Mouse (Mus musculus) myocyte (in vitro differentiated cells): ENCODE results near the gene Lonrf3. TPM values are rescaled to one million over a fixed set of nuclear protein-coding genes. Genes with fewer than 3 reads are reported as not detected.

Source experiments
- H3K27me3 ChIP-seq: one replicate; pipeline ENCODE4 v1.6.1; 2011; ENCODE audit not compliant: control insufficient read depth, insufficient read depth, insufficient read length
- H3K36me3 ChIP-seq: one replicate; pipeline ENCODE4 v1.6.1; 2011; ENCODE audit not compliant: control insufficient read depth, insufficient read depth
- H3K4me2 ChIP-seq: one replicate; pipeline ENCODE4 v1.6.1; 2011; ENCODE audit warnings: low read depth, control low read depth
- H3K4me3 ChIP-seq: one replicate; pipeline ENCODE4 v1.5.1; 2011; ENCODE audit warnings: mild to moderate bottlenecking, control low read depth, moderate library complexity
- H3K79me2 ChIP-seq: one replicate; pipeline ENCODE4 v1.6.1; 2011; ENCODE audit not compliant: control insufficient read depth, insufficient read depth
- H3ac ChIP-seq: one replicate; pipeline ENCODE4 v1.6.1; 2011; ENCODE audit not compliant: control insufficient read depth, insufficient read length
- CEBPB ChIP-seq: IDR thresholded peaks from 2 replicates; pipeline ENCODE4 v1.6.1; 2011; ENCODE audit warnings: mild to moderate bottlenecking, moderate library complexity; ENCODE audit not compliant: poor library complexity, insufficient read depth, severe bottlenecking
- E2F4 ChIP-seq: IDR thresholded peaks from one replicate; pipeline ENCODE4 v1.6.1; 2011; ENCODE audit warnings: mild to moderate bottlenecking, control low read depth, moderate library complexity; ENCODE audit not compliant: insufficient read depth
- MAX ChIP-seq: IDR thresholded peaks from one replicate; pipeline ENCODE4 v1.6.1; 2011; ENCODE audit warnings: low read depth, mild to moderate bottlenecking, control low read depth
- MYOD1 ChIP-seq, 3 experiments: IDR thresholded peaks; one replicate each; pipeline ENCODE4 v1.6.1; 2011; ENCODE audit warnings: control low read depth in 2 of 3, low read depth in 2 of 3, mild to moderate bottlenecking in 2 of 3, moderate library complexity in 1 of 3; ENCODE audit not compliant: insufficient read length in 2 of 3, control insufficient read depth in 1 of 3
- MYOG ChIP-seq, 3 experiments: IDR thresholded peaks; one replicate each; pipeline ENCODE4 v1.6.1; 2011; ENCODE audit warnings: control low read depth in 2 of 3, low read depth in 2 of 3, mild to moderate bottlenecking in 2 of 3; ENCODE audit not compliant: insufficient read length in 2 of 3, control insufficient read depth in 1 of 3, insufficient read depth in 1 of 3
- POLR2A ChIP-seq: IDR thresholded peaks from one replicate; pipeline ENCODE4 v1.6.1; 2011; ENCODE audit warnings: low read depth, mild to moderate bottlenecking, control low read depth, moderate library complexity; ENCODE audit not compliant: insufficient read length
- POLR2AphosphoS2 ChIP-seq: IDR thresholded peaks from one replicate; pipeline ENCODE4 v1.6.1; 2011; ENCODE audit warnings: low read depth, control low read depth; ENCODE audit not compliant: insufficient read length
- REST ChIP-seq: IDR thresholded peaks from one replicate; pipeline ENCODE4 v1.6.1; 2011; ENCODE audit warnings: mild to moderate bottlenecking, control low read depth, moderate library complexity; ENCODE audit not compliant: insufficient read depth, insufficient read length
- SRF ChIP-seq: IDR thresholded peaks from one replicate; pipeline ENCODE4 v1.6.1; 2011; ENCODE audit warnings: low read depth; ENCODE audit not compliant: control insufficient read depth, insufficient read length
- TCF12 ChIP-seq: IDR thresholded peaks from one replicate; pipeline ENCODE4 v1.6.1; 2011; ENCODE audit warnings: mild to moderate bottlenecking, control low read depth; ENCODE audit not compliant: poor library complexity, insufficient read depth, severe bottlenecking
- TCF3 ChIP-seq: IDR thresholded peaks from one replicate; pipeline ENCODE4 v1.6.1; 2011; ENCODE audit warnings: low read depth, control low read depth; ENCODE audit not compliant: insufficient read length
- USF1 ChIP-seq: IDR thresholded peaks from one replicate; pipeline ENCODE4 v1.6.1; 2011; ENCODE audit warnings: low read depth, mild to moderate bottlenecking, control low read depth, moderate library complexity
- polyA plus RNA-seq: library from polyadenylated mRNA; unstranded; fragments of >200 nt; fragmentation: generic; extraction: Trizol; gene quantifications from one replicate; pipeline ENCODE4 v1.2.1, GENCODE M21; 2012; ENCODE audit warnings: missing spikeins

Lonrf3 gene
- polyA plus RNA-seq: 1.4 TPM

DNA sequence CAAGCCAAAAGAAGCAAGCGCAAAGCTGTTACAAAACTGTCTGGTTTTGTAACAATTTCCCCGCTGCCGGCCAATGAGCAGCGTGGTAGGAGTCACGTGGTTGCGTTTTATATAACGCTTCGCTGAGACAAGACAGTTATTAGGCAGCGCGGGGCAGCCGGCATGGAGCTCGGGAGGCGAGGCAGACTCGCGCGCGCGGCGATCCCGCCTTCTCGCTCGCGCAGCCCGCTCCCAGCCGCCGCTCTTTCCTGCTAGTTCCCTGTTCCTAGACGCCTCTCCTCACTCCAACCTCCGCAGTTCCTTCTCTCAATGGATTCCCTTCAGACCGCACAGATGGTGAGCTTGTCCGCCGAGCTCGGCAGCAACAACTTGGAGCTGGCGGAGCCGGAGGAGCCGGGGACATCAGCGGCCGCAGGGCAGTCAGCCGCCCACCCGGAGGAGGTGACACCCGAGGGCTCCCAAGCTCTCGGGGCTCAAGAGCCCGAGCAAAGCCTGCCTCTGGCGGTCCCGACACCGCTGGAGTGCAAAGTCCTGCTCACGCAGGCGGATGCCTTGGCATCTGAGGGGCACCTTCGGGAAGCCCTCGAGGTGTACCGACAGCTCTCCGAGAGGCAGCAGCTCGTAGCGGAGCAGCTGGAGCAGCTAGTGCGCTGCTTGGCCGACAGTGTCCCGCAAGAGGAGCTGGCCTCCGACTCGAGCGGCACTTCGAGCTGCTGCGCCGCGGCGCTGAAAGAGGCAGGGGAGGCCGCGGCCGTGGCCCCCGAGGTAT is at the start of gene Lonrf3:
TSS of gene Lonrf3 (plus strand) at position 83 of the 769 bp plus-strand sequence.
- Histone ChIP-seq H3K4me2 (peak within 1 kb of the TSS; percentile 62), H3K4me3 (peak within 1 kb of the TSS; percentile 28), H3K27me3 (no peaks in the 10 kb centered on the region), H3K79me2 (no peaks in the 10 kb centered on the region), H3ac (no peak within 1 kb of the TSS), H3K36me3 (no peaks in the 10 kb centered on the region)
- TF ChIP-seq MAX (no peak), SRF (no peak), POLR2A (peak; percentile 97), REST (no peak), MYOG (IDR thresholded peaks at IDR 0.05; ENCODE audit: control insufficient read depth in 1 of 3, insufficient read depth in 1 of 3, insufficient read length in 2 of 3, low read depth in 2 of 3) (no peak), MYOD1 (IDR thresholded peaks at IDR 0.05; ENCODE audit: control insufficient read depth in 1 of 3, insufficient read length in 2 of 3, low read depth in 2 of 3) (no peak), TCF12 (no peak), E2F4 (no peak), TCF3 (no peak), POLR2AphosphoS2 (peak; percentile 86), USF1 (peak; percentile 81), CEBPB (no peak)

DNA sequence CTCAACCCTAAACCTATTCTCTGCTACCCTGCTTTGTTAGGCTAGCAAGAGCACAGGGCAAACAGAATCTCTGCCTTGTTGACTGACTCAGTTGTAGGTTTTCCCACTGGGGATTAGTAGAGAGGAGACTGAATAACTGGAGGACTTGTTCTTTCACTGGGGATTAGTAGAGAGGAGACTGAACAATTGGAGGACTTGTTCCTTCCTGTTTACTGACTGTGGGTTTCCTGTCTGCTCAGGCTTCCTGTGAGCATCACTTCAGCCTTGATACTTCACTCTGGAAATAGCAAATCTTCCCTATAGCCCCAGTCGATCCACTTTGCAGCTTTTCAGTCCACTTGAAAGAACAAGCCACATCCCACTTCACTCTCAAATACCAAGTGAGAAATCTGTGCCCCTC is 49.4 kb upstream of the Lonrf3 start:
- Histone ChIP-seq H3ac (no peak overlapping the region), H3K4me2 (no peak overlapping the region), H3K79me2 (no peaks in the 10 kb centered on the region), H3K36me3 (no peaks in the 10 kb centered on the region), H3K27me3 (no peaks in the 10 kb centered on the region), H3K4me3 (no peak overlapping the region)
- TF ChIP-seq TCF12: no peak

DNA sequence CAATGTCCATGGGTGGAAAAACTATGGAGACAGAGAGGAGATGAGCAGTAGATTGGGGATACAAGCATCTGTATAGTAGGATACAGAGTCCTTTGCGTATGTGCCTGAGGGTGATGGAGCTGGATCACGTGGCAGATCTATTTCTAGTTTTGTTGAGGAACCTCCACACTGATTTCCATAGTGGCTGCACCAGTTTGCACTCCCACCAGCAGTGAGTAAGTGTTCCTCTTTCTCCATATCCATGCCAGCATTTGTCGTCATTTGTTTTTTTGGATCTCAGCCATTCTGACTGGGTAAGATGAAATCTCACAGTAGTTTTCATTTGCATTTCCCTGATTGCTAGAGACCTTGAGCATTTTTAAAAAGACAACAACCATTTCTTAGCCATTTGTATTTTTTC is 16.7 kb upstream of the Lonrf3 start:
- Histone ChIP-seq H3K27me3 (no peaks in the 10 kb centered on the region), H3ac (no peak overlapping the region), H3K36me3 (no peaks in the 10 kb centered on the region), H3K4me3 (no peak overlapping the region), H3K79me2 (no peaks in the 10 kb centered on the region), H3K4me2 (no peak overlapping the region)
- TF ChIP-seq POLR2AphosphoS2: no peak
- no peak for TF ChIP-seq MAX
- no peak for TF ChIP-seq E2F4
- TF ChIP-seq SRF: no peak
- TF ChIP-seq TCF12: no peak
- TF ChIP-seq USF1: no peak
- no peak for TF ChIP-seq REST
- no peak for TF ChIP-seq TCF3
- TF ChIP-seq MYOG (IDR thresholded peaks at IDR 0.05; ENCODE audit: control insufficient read depth in 1 of 3, insufficient read depth in 1 of 3, insufficient read length in 2 of 3, low read depth in 2 of 3): no peak
- no peak for TF ChIP-seq CEBPB
- TF ChIP-seq MYOD1 (IDR thresholded peaks at IDR 0.05; ENCODE audit: control insufficient read depth in 1 of 3, insufficient read length in 2 of 3, low read depth in 2 of 3): no peak
- TF ChIP-seq POLR2A: no peak

DNA sequence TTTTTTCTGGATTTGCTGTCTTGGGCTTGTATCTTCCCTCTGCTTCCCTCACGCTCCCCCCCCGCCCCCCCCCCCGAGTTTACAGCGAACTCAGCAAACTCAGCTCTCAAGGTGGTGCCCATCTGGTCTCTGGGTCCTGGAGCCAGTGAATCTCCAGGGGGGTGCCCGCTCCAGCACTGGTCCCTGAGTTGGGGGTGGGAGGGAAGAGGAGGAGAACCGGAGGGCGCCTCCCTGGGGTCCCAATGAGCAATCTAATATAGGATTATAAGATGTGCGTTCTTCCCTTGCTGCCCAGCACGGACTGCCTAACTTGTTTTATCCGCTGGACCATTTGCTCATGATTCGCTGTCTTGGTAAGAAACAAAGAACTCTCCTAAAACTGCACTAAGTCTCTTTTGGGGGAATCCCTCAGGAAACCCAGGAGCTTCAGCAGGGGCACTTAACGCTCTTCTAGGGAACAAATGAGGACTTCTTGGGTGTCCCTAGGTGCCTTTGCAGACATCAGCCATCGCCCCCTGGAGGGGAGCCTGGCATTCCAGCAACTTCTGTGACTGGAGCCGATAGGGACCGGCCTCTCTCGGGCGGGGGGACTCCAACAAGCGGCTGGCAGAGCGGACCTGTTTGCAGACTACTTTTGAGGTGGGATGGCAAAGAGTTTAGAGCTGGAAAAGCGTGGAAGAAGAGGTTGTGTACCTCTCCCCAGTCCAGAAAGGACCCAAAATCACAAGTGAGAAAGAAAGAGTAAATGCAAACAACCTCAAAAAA is 480 bp upstream of the Lonrf3 start:
- no peaks in the 10 kb centered on the region for H3K27me3 ChIP-seq
- no peak overlapping the region for H3ac ChIP-seq
- H3K79me2 ChIP-seq: no peaks in the 10 kb centered on the region
- no peak for TF ChIP-seq MYOD1 (IDR thresholded peaks at IDR 0.05; ENCODE audit: control insufficient read depth in 1 of 3, insufficient read length in 2 of 3, low read depth in 2 of 3)
- no peak for TF ChIP-seq CEBPB
- no peak for TF ChIP-seq E2F4
- no peak for TF ChIP-seq MAX
- TF ChIP-seq USF1: no peak
- H3K4me2 ChIP-seq: peak overlapping the region; percentile 62
- peak overlapping the region; percentile 28 for H3K4me3 ChIP-seq
- no peaks in the 10 kb centered on the region for H3K36me3 ChIP-seq

DNA sequence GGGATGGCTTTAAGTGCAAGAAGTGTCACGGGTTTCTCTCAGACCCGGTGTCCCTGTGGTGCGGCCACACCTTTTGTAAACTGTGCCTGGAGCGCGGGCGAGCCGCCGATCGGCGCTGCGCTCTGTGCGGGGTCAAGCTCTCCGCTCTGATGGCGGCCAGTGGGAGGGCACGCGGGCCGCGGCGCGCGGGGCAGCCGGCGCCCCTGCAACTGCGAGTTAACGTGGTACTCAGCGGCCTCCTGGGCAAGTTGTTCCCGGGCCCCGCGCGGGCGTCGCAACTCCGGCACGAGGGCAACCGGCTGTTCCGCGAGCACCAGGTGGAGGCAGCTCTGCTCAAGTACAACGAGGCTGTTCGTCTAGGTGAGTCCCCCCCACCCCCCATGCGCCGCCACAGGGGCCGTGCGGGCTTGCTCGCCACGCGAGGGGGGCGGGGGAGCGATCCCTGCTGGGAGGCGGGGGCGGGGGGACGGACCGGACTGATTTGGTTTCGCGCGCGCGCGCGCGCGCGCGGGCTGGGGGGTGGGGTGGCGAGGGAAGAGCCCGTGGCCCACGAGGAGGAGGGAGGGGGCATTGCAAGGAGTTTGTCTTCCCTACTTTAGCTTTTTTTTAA is 992 bp downstream of the Lonrf3 start:
- Histone ChIP-seq H3K4me3 (peak overlapping the region; percentile 28), H3ac (no peak overlapping the region), H3K27me3 (no peaks in the 10 kb centered on the region), H3K79me2 (no peaks in the 10 kb centered on the region), H3K4me2 (peak overlapping the region; percentile 67), H3K36me3 (no peaks in the 10 kb centered on the region)
- TF ChIP-seq MYOG (IDR thresholded peaks at IDR 0.05; ENCODE audit: control insufficient read depth in 1 of 3, insufficient read depth in 1 of 3, insufficient read length in 2 of 3, low read depth in 2 of 3): no peak
- TF ChIP-seq TCF12: no peak
- TF ChIP-seq REST: no peak
- TF ChIP-seq POLR2AphosphoS2: no peak
- no peak for TF ChIP-seq SRF
- no peak for TF ChIP-seq CEBPB
- no peak for TF ChIP-seq E2F4
- no peak for TF ChIP-seq POLR2A
- no peak for TF ChIP-seq MAX
- no peak for TF ChIP-seq TCF3
- no peak for TF ChIP-seq USF1
- no peak for TF ChIP-seq MYOD1 (IDR thresholded peaks at IDR 0.05; ENCODE audit: control insufficient read depth in 1 of 3, insufficient read length in 2 of 3, low read depth in 2 of 3)
